Mouse (Mus musculus): ENCODE measurements around the gene Fgfr1op.
A peak's percentile ranks its signal among the peaks of the same experiment; 100 is the strongest.
"Not testable (repeated sequence)": the region's sequence is repeated elsewhere in the genome, so short reads cannot be mapped to it uniquely, and the experiment has no call there.

Gene Fgfr1op

GRCm38 (mm10) chr17:8167436-8167835, 2.1 kb downstream of the Fgfr1op start:
- peak; percentile 63 to 87 for DNase-seq (ENCODE audit: inconsistent age in 2 of 2, low spot score in 1 of 2)

GRCm38 (mm10) chr17:8170331-8170730, 5.0 kb downstream of the Fgfr1op start:
- DNase-seq (ENCODE audit: inconsistent age in 2 of 2, low spot score in 1 of 2) = no peak

GRCm38 (mm10) chr17:8171081-8171480, 5.8 kb downstream of the Fgfr1op start:
- DNase-seq (ENCODE audit: inconsistent age in 2 of 2, low spot score in 1 of 2) = no peak

- no peak for DNase-seq (ENCODE audit: inconsistent age in 2 of 2, low spot score in 1 of 2)
These were observed 11.8 kb downstream of the Fgfr1op start for GRCm38 (mm10) chr17:8177090-8177489.

GRCm38 (mm10) chr17:8183815-8184214, 18.5 kb downstream of the Fgfr1op start:
- no peak for DNase-seq (ENCODE audit: inconsistent age in 2 of 2, low spot score in 1 of 2)

GRCm38 (mm10) chr17:8184217-8184616, 18.9 kb downstream of the Fgfr1op start:
- DNase-seq (ENCODE audit: inconsistent age in 2 of 2, low spot score in 1 of 2) = no peak

- DNase-seq (ENCODE audit: inconsistent age in 2 of 2, low spot score in 1 of 2) = no peak
These were observed 28.4 kb downstream of the Fgfr1op start for GRCm38 (mm10) chr17:8193678-8194077.

GRCm38 (mm10) chr17:8195685-8196376, 30.5 kb downstream of the Fgfr1op start:
- no peak for DNase-seq (ENCODE audit: inconsistent age in 2 of 2, low spot score in 1 of 2)

GRCm38 (mm10) chr17:8197652-8198051, 32.4 kb downstream of the Fgfr1op start:
- DNase-seq (ENCODE audit: inconsistent age in 2 of 2, low spot score in 1 of 2) = no peak

GRCm38 (mm10) chr17:8199067-8199935, 34.0 kb downstream of the Fgfr1op start:
- DNase-seq (ENCODE audit: inconsistent age in 2 of 2, low spot score in 1 of 2) = no peak

GRCm38 (mm10) chr17:8199936-8200330, 34.6 kb downstream of the Fgfr1op start:
- no peak for DNase-seq (ENCODE audit: inconsistent age in 2 of 2, low spot score in 1 of 2)

- no peak for DNase-seq (ENCODE audit: inconsistent age in 2 of 2, low spot score in 1 of 2)
These were observed 38.2 kb downstream of the Fgfr1op start for GRCm38 (mm10) chr17:8203487-8203886.

GRCm38 (mm10) chr17:8205221-8205631, 39.9 kb downstream of the Fgfr1op start:
- not testable (repeated sequence) for DNase-seq (ENCODE audit: inconsistent age in 2 of 2, low spot score in 1 of 2)

GRCm38 (mm10) chr17:8206691-8207090, 41.4 kb downstream of the Fgfr1op start:
- no peak for DNase-seq (ENCODE audit: inconsistent age in 2 of 2, low spot score in 1 of 2)

GRCm38 (mm10) chr17:8209696-8210095, 44.4 kb downstream of the Fgfr1op start:
- DNase-seq (ENCODE audit: inconsistent age in 2 of 2, low spot score in 1 of 2) = no peak

GRCm38 (mm10) chr17:8210170-8210569, 44.9 kb downstream of the Fgfr1op start:
- DNase-seq (ENCODE audit: inconsistent age in 2 of 2, low spot score in 1 of 2) = no peak

- DNase-seq (ENCODE audit: inconsistent age in 2 of 2, low spot score in 1 of 2) = no peak
These were observed 45.4 kb downstream of the Fgfr1op start for GRCm38 (mm10) chr17:8210675-8211074.

- DNase-seq (ENCODE audit: inconsistent age in 2 of 2, low spot score in 1 of 2) = no peak
These were observed 46.1 kb downstream of the Fgfr1op start for GRCm38 (mm10) chr17:8211399-8211798.

GRCm38 (mm10) chr17:8214369-8214768, 49.1 kb downstream of the Fgfr1op start:
- DNase-seq (ENCODE audit: inconsistent age in 2 of 2, low spot score in 1 of 2) = no peak

- no peak for DNase-seq (ENCODE audit: inconsistent age in 2 of 2, low spot score in 1 of 2)
These were observed 49.9 kb downstream of the Fgfr1op start for GRCm38 (mm10) chr17:8215016-8215745.

GRCm38 (mm10) chr17:8223225-8223624, 57.9 kb downstream of the Fgfr1op start:
- no peak for DNase-seq (ENCODE audit: inconsistent age in 2 of 2, low spot score in 1 of 2)

- DNase-seq (ENCODE audit: inconsistent age in 2 of 2, low spot score in 1 of 2) = no peak
These were observed 58.8 kb downstream of the Fgfr1op start for GRCm38 (mm10) chr17:8224072-8224471.

Measured in adrenal gland, adult (tissue).